Mouse (Mus musculus): ENCODE data around the gene Ddit4l. TPM values are rescaled to one million over a fixed set of nuclear protein-coding genes. Genes with fewer than 3 reads are reported as not detected.
A peak's percentile ranks its signal among the peaks of the same experiment; 100 is the strongest.
"Not testable (repeated sequence)": the region's sequence is repeated elsewhere in the genome, so short reads cannot be mapped to it uniquely, and the experiment has no call there.

Gene Ddit4l
- not detected in 2 replicates for total RNA-seq (2015; ENCODE audit: low replicate concordance)
- 0.39 TPM in 1 of 2 replicates, not detected in the other for total RNA-seq (2017; ENCODE audit: low replicate concordance)

DNA sequence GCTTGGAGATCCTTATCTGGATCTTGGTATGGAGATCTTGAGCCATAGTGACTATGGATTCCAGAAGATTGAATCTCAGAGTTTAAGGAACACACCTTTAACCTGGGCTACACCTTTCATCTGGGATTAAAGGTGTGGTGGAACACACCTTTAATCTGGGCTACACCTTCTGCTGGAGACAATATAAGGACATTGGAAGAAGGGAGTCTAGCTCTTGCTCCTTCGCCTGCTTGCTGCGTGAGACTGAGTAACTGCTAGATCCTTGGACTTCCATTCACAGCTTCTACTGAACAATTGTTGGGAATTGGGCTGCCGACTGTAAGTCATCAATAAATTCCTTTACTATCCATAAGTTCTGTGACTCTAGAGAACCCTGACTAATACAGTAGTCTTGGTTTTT, at the start of gene Ddit4l:
Ddit4l (plus strand) TSS at position 301 of the 400 bp plus-strand sequence.
- not testable (repeated sequence) for ATAC-seq (replicated peaks; ENCODE audit: low FRiP score, poor library complexity, severe bottlenecking)

- ATAC-seq (replicated peaks; ENCODE audit: low FRiP score, poor library complexity, severe bottlenecking): no peak
These were observed 45.3 kb upstream of the Ddit4l start for GRCm38 (mm10) chr3:137576146-137576545.

DNA sequence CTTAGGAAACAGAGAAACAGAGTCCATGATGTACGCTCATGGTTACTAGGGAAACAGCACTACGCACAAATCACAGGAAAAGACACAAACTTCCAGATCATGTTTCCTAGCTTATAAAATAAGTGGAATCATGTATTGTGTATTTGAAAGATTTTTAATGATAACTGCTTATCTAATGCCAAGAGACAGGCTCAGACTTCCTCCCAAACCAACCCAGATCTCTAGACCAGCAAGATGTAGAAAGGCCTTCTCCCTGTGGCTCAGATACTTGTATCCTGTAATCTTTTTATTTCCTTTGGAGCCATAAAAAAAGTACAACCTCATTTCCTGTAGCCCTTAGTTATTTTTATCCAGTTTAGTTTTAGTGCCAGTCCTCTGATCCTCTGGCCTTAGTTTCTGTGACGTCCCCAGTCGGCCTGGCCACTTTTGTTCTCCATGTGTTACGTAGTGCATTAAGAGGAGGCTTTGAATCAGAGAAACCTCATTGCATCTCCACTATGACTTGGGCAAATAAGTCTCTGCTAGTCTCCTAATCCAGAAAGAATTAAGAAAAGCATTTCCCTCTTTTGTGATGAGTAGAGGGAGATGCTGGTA, 34.9 kb upstream of the Ddit4l start:
- ATAC-seq (replicated peaks; ENCODE audit: low FRiP score, poor library complexity, severe bottlenecking): no peak

DNA sequence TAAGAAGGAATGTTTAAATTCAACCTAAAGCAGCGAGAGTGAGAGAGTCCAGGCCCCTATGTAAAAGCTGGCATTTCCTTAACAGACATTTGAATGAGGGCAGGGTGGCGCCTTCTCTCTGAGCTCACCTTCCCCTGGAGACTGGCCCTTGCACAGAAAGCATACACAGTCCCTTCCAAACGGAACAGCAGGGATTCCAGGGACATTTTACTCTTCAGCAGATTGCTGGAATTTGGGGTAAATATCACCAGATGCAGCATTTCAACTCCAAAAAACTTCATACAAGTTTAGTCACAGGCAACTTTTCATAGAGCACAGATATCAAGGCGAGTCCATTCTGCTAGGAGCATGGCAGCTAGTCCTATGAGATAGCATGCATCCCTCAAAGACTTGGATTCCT, 31.6 kb upstream of the Ddit4l start:
- ATAC-seq (replicated peaks; ENCODE audit: low FRiP score, poor library complexity, severe bottlenecking): no peak

- no peak for ATAC-seq (replicated peaks; ENCODE audit: low FRiP score, poor library complexity, severe bottlenecking)
These were observed 27.0 kb upstream of the Ddit4l start for GRCm38 (mm10) chr3:137594332-137594905.

- ATAC-seq (replicated peaks; ENCODE audit: low FRiP score, poor library complexity, severe bottlenecking): no peak
These were observed 12.4 kb upstream of the Ddit4l start for GRCm38 (mm10) chr3:137608918-137609435.

GRCm38 (mm10) chr3:137610457-137611109, 10.8 kb upstream of the Ddit4l start:
- no peak for ATAC-seq (replicated peaks; ENCODE audit: low FRiP score, poor library complexity, severe bottlenecking)

- no peak for ATAC-seq (replicated peaks; ENCODE audit: low FRiP score, poor library complexity, severe bottlenecking)
These were observed 10.1 kb upstream of the Ddit4l start for GRCm38 (mm10) chr3:137611110-137611857.

GRCm38 (mm10) chr3:137611981-137612380, 9.4 kb upstream of the Ddit4l start:
- ATAC-seq (replicated peaks; ENCODE audit: low FRiP score, poor library complexity, severe bottlenecking): no peak

GRCm38 (mm10) chr3:137620540-137620939, 872 bp upstream of the Ddit4l start:
- ATAC-seq (replicated peaks; ENCODE audit: low FRiP score, poor library complexity, severe bottlenecking): no peak

GRCm38 (mm10) chr3:137622091-137622490, 679 bp downstream of the Ddit4l start:
- no peak for ATAC-seq (replicated peaks; ENCODE audit: low FRiP score, poor library complexity, severe bottlenecking)

- no peak for ATAC-seq (replicated peaks; ENCODE audit: low FRiP score, poor library complexity, severe bottlenecking)
These were observed 1.6 kb downstream of the Ddit4l start for GRCm38 (mm10) chr3:137622895-137623580.

- ATAC-seq (replicated peaks; ENCODE audit: low FRiP score, poor library complexity, severe bottlenecking): 0 out of 2 replicates have a peak, but pooled peaks have one; percentile 19
These were observed 2.4 kb downstream of the Ddit4l start for GRCm38 (mm10) chr3:137623581-137624362.

GRCm38 (mm10) chr3:137625054-137625453, 3.6 kb downstream of the Ddit4l start:
- ATAC-seq (replicated peaks; ENCODE audit: low FRiP score, poor library complexity, severe bottlenecking): no peak

DNA sequence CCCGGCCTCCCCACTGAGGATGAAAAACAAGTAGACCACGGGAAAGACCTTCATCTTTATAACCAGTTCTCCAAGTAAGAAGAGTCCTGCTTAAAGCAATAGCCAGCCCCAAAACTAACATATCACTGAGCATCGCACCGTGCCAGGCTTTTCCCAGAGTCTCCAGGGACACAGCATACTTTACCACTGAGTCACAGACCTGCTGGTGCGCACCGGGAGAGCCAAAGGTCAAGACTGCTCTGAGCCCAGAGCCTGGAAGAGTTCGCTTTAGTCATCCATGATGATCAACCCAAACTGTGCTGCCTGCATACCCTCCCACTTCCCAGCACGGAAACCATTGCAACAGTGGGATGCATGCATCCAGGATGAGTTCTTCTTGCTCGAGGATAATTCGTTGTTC, 12.3 kb downstream of the Ddit4l start:
- ATAC-seq (replicated peaks; ENCODE audit: low FRiP score, poor library complexity, severe bottlenecking): no peak

DNA sequence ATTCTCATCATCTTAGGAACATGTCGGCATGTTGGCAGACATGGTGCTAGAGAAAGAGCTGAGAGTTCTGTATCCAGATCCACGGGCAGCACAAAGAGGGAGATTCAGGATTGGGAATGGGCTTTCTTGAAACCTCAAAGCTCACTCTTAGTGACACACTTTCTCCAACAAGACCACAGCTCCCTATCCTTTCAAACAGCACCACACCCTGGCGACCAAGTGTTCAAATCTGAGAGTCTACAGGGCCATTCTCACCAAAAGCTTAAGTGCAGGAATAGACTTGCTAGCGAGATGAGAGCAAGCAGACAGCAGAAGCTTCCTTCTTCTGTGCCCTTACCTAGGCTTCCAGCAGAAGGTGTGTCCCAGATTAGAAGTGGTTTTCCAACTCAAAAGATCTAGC, 15.2 kb downstream of the Ddit4l start:
- no peak for ATAC-seq (replicated peaks; ENCODE audit: low FRiP score, poor library complexity, severe bottlenecking)

- no peak for ATAC-seq (replicated peaks; ENCODE audit: low FRiP score, poor library complexity, severe bottlenecking)
These were observed 19.8 kb downstream of the Ddit4l start for GRCm38 (mm10) chr3:137641238-137641637.

GRCm38 (mm10) chr3:137642137-137642536, 20.7 kb downstream of the Ddit4l start:
- no peak for ATAC-seq (replicated peaks; ENCODE audit: low FRiP score, poor library complexity, severe bottlenecking)

- no peak for ATAC-seq (replicated peaks; ENCODE audit: low FRiP score, poor library complexity, severe bottlenecking)
These were observed 21.2 kb downstream of the Ddit4l start for GRCm38 (mm10) chr3:137642568-137642967.
